Mouse (Mus musculus) limb, embryonic 15.5 days (tissue): ENCODE measurements around the gene Cul4a. TPM values are rescaled to one million over a fixed set of nuclear protein-coding genes. Genes with fewer than 3 reads are reported as not detected.

Experiments used
- ATAC-seq: fragments of 200-750 bp; cut with Nextera tagmentation; 2 replicates; pipeline ENCODE4 v1.8.0; 2017; ENCODE audit warnings: low read depth, moderate TSS enrichment; ENCODE audit not compliant: insufficient number of reproducible peaks, low FRiP score, low TSS enrichment
- H3K27ac ChIP-seq: fragments of 300-500 bp; sonication (generic); 2 replicates; pipeline ENCODE4 v1.5.1; 2015; ENCODE audit warnings: moderate library complexity, mild to moderate bottlenecking, inconsistent platforms
- H3K27me3 ChIP-seq: fragments of 300-500 bp; sonication (generic); 2 replicates; pipeline ENCODE4 v1.6.1; 2015; ENCODE audit warnings: inconsistent platforms
- H3K36me3 ChIP-seq: fragments of 300-500 bp; sonication (generic); 2 replicates; pipeline ENCODE4 v1.6.1; 2015; ENCODE audit warnings: inconsistent platforms
- H3K4me1 ChIP-seq: fragments of 300-500 bp; sonication (generic); 2 replicates; pipeline ENCODE4 v1.6.1; 2015; ENCODE audit warnings: inconsistent platforms
- H3K4me2 ChIP-seq: fragments of 300-500 bp; sonication (generic); 2 replicates; pipeline ENCODE4 v1.6.1; 2015; ENCODE audit warnings: mild to moderate bottlenecking, inconsistent platforms
- H3K4me3 ChIP-seq: fragments of 300-500 bp; sonication (generic); 2 replicates; pipeline ENCODE4 v1.5.1; 2015; ENCODE audit warnings: mild to moderate bottlenecking, inconsistent platforms
- H3K9ac ChIP-seq: fragments of 300-500 bp; sonication (generic); 2 replicates; pipeline ENCODE4 v1.6.1; 2015; ENCODE audit warnings: inconsistent platforms
- H3K9me3 ChIP-seq: fragments of 300-500 bp; sonication (generic); 2 replicates; pipeline ENCODE4 v1.6.1; 2016; ENCODE audit warnings: inconsistent platforms
- WGBS: fragments of 180-500 bp; shearing (Covaris S2); methylation state at CpG from one replicate; pipeline ENCODE4 v1.1.7; 2015; 5-methylcytosine and 5-hydroxymethylcytosine counted together
- polyA plus RNA-seq: library from polyadenylated mRNA; unstranded; fragments of >200 nt; fragmentation: Nextera tagmentation; extraction: Ambion mirVana; gene quantifications from 2 replicates; pipeline ENCODE4 v1.2.1, GENCODE M21; 2015

The Cul4a gene
- polyA plus RNA-seq, 1 experiment from 2014 or later: 105 TPM

- WGBS: 86% methylated on average over 5 of the region's 5 CpGs
- ATAC-seq: no peak
- no peaks in the 10 kb centered on the region for H3K27me3 ChIP-seq
- peaks cover 37% of the 10 kb centered on the region for H3K36me3 ChIP-seq
- no peak overlapping the region for H3K27ac ChIP-seq
- H3K9ac ChIP-seq: no peak overlapping the region
- no peak overlapping the region for H3K4me3 ChIP-seq
- no peaks in the 10 kb centered on the region for H3K9me3 ChIP-seq
- H3K4me2 ChIP-seq: no peak overlapping the region
- peaks cover 8% of the 10 kb centered on the region for H3K4me1 ChIP-seq
Observed at GRCm38 (mm10) chr8:13164361-13164760, 58.9 kb downstream of the Cul4a start.

GRCm38 (mm10) chr8:13170510-13170909, 65.1 kb downstream of the Cul4a start:
- Histone ChIP-seq H3K9ac (no peak overlapping the region), H3K4me2 (no peak overlapping the region), H3K9me3 (no peaks in the 10 kb centered on the region), H3K36me3 (peaks cover 93% of the 10 kb centered on the region), H3K4me3 (no peak overlapping the region), H3K27ac (no peak overlapping the region), H3K4me1 (no peaks in the 10 kb centered on the region), H3K27me3 (no peaks in the 10 kb centered on the region)
- no peak for ATAC-seq
- WGBS: 45% methylated on average over 1 of the region's 1 CpGs

GRCm38 (mm10) chr8:13174305-13174704, 68.9 kb downstream of the Cul4a start:
- Histone ChIP-seq H3K36me3 (peaks cover 85% of the 10 kb centered on the region), H3K27ac (no peak overlapping the region), H3K4me1 (no peaks in the 10 kb centered on the region), H3K4me2 (no peak overlapping the region), H3K9ac (no peak overlapping the region), H3K27me3 (no peaks in the 10 kb centered on the region), H3K4me3 (no peak overlapping the region), H3K9me3 (no peaks in the 10 kb centered on the region)
- no peak for ATAC-seq
- WGBS: 87% methylated on average over 4 of the region's 4 CpGs

GRCm38 (mm10) chr8:13174811-13175210, 69.4 kb downstream of the Cul4a start:
- Histone ChIP-seq H3K27ac (no peak overlapping the region), H3K9ac (no peak overlapping the region), H3K4me1 (no peaks in the 10 kb centered on the region), H3K4me3 (no peak overlapping the region), H3K9me3 (no peaks in the 10 kb centered on the region), H3K27me3 (no peaks in the 10 kb centered on the region), H3K36me3 (peaks cover 80% of the 10 kb centered on the region), H3K4me2 (no peak overlapping the region)
- 87% methylated on average over 4 of the region's 4 CpGs for WGBS
- no peak for ATAC-seq

GRCm38 (mm10) chr8:13175650-13176049, 70.2 kb downstream of the Cul4a start:
- Histone ChIP-seq H3K9me3 (no peaks in the 10 kb centered on the region), H3K4me1 (no peaks in the 10 kb centered on the region), H3K27ac (no peak overlapping the region), H3K4me3 (no peak overlapping the region), H3K36me3 (peaks cover 72% of the 10 kb centered on the region), H3K9ac (no peak overlapping the region), H3K4me2 (no peak overlapping the region), H3K27me3 (no peaks in the 10 kb centered on the region)
- 68% methylated on average over 1 of the region's 1 CpGs for WGBS
- ATAC-seq: no peak

- H3K27ac ChIP-seq: no peak overlapping the region
- no peak for ATAC-seq
- peaks cover 58% of the 10 kb centered on the region for H3K36me3 ChIP-seq
- no peaks in the 10 kb centered on the region for H3K27me3 ChIP-seq
- no peak overlapping the region for H3K9ac ChIP-seq
- no peak overlapping the region for H3K4me3 ChIP-seq
- H3K4me1 ChIP-seq: no peaks in the 10 kb centered on the region
- WGBS: 97% methylated on average over 7 of the region's 7 CpGs
- H3K9me3 ChIP-seq: no peaks in the 10 kb centered on the region
- no peak overlapping the region for H3K4me2 ChIP-seq
Observed at GRCm38 (mm10) chr8:13177173-13177852, 71.9 kb downstream of the Cul4a start.

GRCm38 (mm10) chr8:13178137-13178536, 72.7 kb downstream of the Cul4a start:
- Histone ChIP-seq H3K4me2 (no peak overlapping the region), H3K4me3 (no peak overlapping the region), H3K27me3 (no peaks in the 10 kb centered on the region), H3K36me3 (peaks cover 50% of the 10 kb centered on the region), H3K9ac (no peak overlapping the region), H3K4me1 (no peaks in the 10 kb centered on the region), H3K27ac (no peak overlapping the region), H3K9me3 (no peaks in the 10 kb centered on the region)
- ATAC-seq: no peak
- 90% methylated on average over 5 of the region's 5 CpGs for WGBS

GRCm38 (mm10) chr8:13179482-13179881, 74.1 kb downstream of the Cul4a start:
- peaks cover 41% of the 10 kb centered on the region for H3K36me3 ChIP-seq
- ATAC-seq: no peak
- no peak overlapping the region for H3K9ac ChIP-seq
- no peaks in the 10 kb centered on the region for H3K4me1 ChIP-seq
- H3K9me3 ChIP-seq: no peaks in the 10 kb centered on the region
- no peaks in the 10 kb centered on the region for H3K27me3 ChIP-seq
- no peak overlapping the region for H3K4me2 ChIP-seq
- no peak overlapping the region for H3K4me3 ChIP-seq
- H3K27ac ChIP-seq: no peak overlapping the region
- 70% methylated on average over 6 of the region's 6 CpGs for WGBS

- Histone ChIP-seq H3K4me1 (no peaks in the 10 kb centered on the region), H3K9ac (no peak overlapping the region), H3K36me3 (peaks cover 41% of the 10 kb centered on the region), H3K4me3 (no peak overlapping the region), H3K4me2 (no peak overlapping the region), H3K27me3 (no peaks in the 10 kb centered on the region), H3K9me3 (no peaks in the 10 kb centered on the region), H3K27ac (no peak overlapping the region)
- WGBS: 73% methylated on average over 7 of the region's 7 CpGs
- no peak for ATAC-seq
Observed at GRCm38 (mm10) chr8:13179948-13180347, 74.5 kb downstream of the Cul4a start.

- Histone ChIP-seq H3K9me3 (no peaks in the 10 kb centered on the region), H3K27ac (no peak overlapping the region), H3K4me2 (no peak overlapping the region), H3K4me1 (no peaks in the 10 kb centered on the region), H3K36me3 (peaks cover 41% of the 10 kb centered on the region), H3K27me3 (no peaks in the 10 kb centered on the region), H3K9ac (no peak overlapping the region), H3K4me3 (no peak overlapping the region)
- ATAC-seq: no peak
- 81% methylated on average over 9 of the region's 9 CpGs for WGBS
Observed at GRCm38 (mm10) chr8:13180408-13180807, 75.0 kb downstream of the Cul4a start.

- Histone ChIP-seq H3K36me3 (peaks cover 34% of the 10 kb centered on the region), H3K4me2 (no peak overlapping the region), H3K9ac (no peak overlapping the region), H3K4me3 (no peak overlapping the region), H3K27me3 (no peaks in the 10 kb centered on the region), H3K9me3 (no peaks in the 10 kb centered on the region), H3K4me1 (no peaks in the 10 kb centered on the region), H3K27ac (no peak overlapping the region)
- no peak for ATAC-seq
- WGBS: 85% methylated on average over 18 of the region's 18 CpGs
Observed at GRCm38 (mm10) chr8:13180911-13181690, 75.7 kb downstream of the Cul4a start.

- Histone ChIP-seq H3K36me3 (peaks cover 29% of the 10 kb centered on the region), H3K4me2 (no peak overlapping the region), H3K4me1 (no peaks in the 10 kb centered on the region), H3K27me3 (no peaks in the 10 kb centered on the region), H3K4me3 (no peak overlapping the region), H3K9me3 (no peaks in the 10 kb centered on the region), H3K9ac (no peak overlapping the region), H3K27ac (no peak overlapping the region)
- ATAC-seq: no peak
- 55% methylated on average over 2 of the region's 2 CpGs for WGBS
Observed at GRCm38 (mm10) chr8:13181691-13181976, 76.2 kb downstream of the Cul4a start.
